Mouse (Mus musculus): Measurements from ENCODE around the gene Phc2.

DNA sequence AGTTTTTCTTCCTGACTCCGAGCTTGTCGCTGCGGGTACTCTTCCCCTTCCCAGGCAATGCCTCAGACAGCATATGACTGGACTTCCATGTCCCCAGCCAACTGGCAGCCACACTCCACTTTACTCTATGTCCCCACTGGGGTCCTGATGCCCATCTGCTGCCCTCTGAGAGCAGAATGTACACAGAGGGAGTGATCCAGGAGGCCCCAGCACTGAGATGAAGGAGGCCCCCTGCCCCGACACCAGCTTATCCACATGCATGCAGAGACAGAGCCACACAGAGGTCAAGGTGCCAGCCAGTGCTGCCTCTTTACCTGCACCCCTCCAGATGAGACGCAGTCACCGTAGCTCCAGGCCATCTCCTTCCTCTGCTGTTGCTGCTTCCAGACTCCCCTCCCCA lies 55.8 kb downstream of the Phc2 start:
- TF ChIP-seq POLR2A (IDR thresholded peaks at IDR 0.05; ENCODE audit: borderline replicate concordance, low read depth, low read length) (no peak), CTCF (IDR thresholded peaks at IDR 0.05; ENCODE audit: low read depth, low read length) (no peak)
